Mouse (Mus musculus): ENCODE measurements around the gene Tmem245. TPM values are rescaled to one million over a fixed set of nuclear protein-coding genes. Genes with fewer than 3 reads are reported as not detected.
"Not testable (repeated sequence)": the region's sequence is repeated elsewhere in the genome, so short reads cannot be mapped to it uniquely, and the experiment has no call there.

Tmem245 gene
- polyA plus RNA-seq, 1 experiment from 2014 or later, result 6.8 TPM

GRCm38 (mm10) chr4:56892501-56893115 lies 54.6 kb downstream of the Tmem245 start:
- Histone ChIP-seq H3K9me3 (ENCODE audit: control insufficient read depth, low read length) (no peaks in the 10 kb centered on the region), H3K4me2 (no peak overlapping the region), H3K27me3 (ENCODE audit: control insufficient read depth, insufficient read depth, low read length) (no peaks in the 10 kb centered on the region), H3K4me1 (ENCODE audit: control insufficient read depth, insufficient read depth, low read length) (no peaks in the 10 kb centered on the region), H3K36me3 (ENCODE audit: control insufficient read depth, insufficient read depth, low read length) (peaks cover 2% of the 10 kb centered on the region; the same call in 1 of the 2 replicates), H3K27ac (ENCODE audit: low read depth, low read length) (no peak overlapping the region), H3K9ac (ENCODE audit: low read length) (no peak overlapping the region), H3K4me3 (ENCODE audit: low read depth, low read length) (no peak overlapping the region)
- WGBS, result 90% methylated on average over 6 of the region's 6 CpGs
- DNase-seq (ENCODE audit: low spot score, missing footprints) (no peak), ATAC-seq (ENCODE audit: low FRiP score) (no peak)

- H3K27ac ChIP-seq (ENCODE audit: low read depth, low read length), result no peak overlapping the region
- no peak overlapping the region for H3K4me3 ChIP-seq (ENCODE audit: low read depth, low read length)
- WGBS, result 94% methylated on average over 5 of the region's 5 CpGs
- H3K4me2 ChIP-seq, result no peak overlapping the region
- no peak overlapping the region for H3K9ac ChIP-seq (ENCODE audit: low read length)
- H3K27me3 ChIP-seq (ENCODE audit: control insufficient read depth, insufficient read depth, low read length), result no peaks in the 10 kb centered on the region
- peaks cover 8% of the 10 kb centered on the region for H3K36me3 ChIP-seq (ENCODE audit: control insufficient read depth, insufficient read depth, low read length)
- ATAC-seq (ENCODE audit: low FRiP score), result no peak
- H3K4me1 ChIP-seq (ENCODE audit: control insufficient read depth, insufficient read depth, low read length), result no peaks in the 10 kb centered on the region
- DNase-seq (ENCODE audit: low spot score, missing footprints), result peak; percentile 45
- H3K9me3 ChIP-seq (ENCODE audit: control insufficient read depth, low read length), result no peaks in the 10 kb centered on the region
Observed at GRCm38 (mm10) chr4:56888483-56888882, 58.8 kb downstream of the Tmem245 start.

GRCm38 (mm10) chr4:56886286-56886979 lies 60.8 kb downstream of the Tmem245 start:
- H3K27ac ChIP-seq (ENCODE audit: low read depth, low read length), result no peak overlapping the region
- no peak overlapping the region for H3K4me2 ChIP-seq
- DNase-seq (ENCODE audit: low spot score, missing footprints) (peak; percentile 2), ATAC-seq (ENCODE audit: low FRiP score) (no peak)
- H3K9ac ChIP-seq (ENCODE audit: low read length), result no peak overlapping the region
- H3K36me3 ChIP-seq (ENCODE audit: control insufficient read depth, insufficient read depth, low read length), result peaks cover 10% of the 10 kb centered on the region
- H3K9me3 ChIP-seq (ENCODE audit: control insufficient read depth, low read length), result no peaks in the 10 kb centered on the region
- no peaks in the 10 kb centered on the region for H3K4me1 ChIP-seq (ENCODE audit: control insufficient read depth, insufficient read depth, low read length)
- H3K27me3 ChIP-seq (ENCODE audit: control insufficient read depth, insufficient read depth, low read length), result no peaks in the 10 kb centered on the region
- WGBS, result 96% methylated on average over 6 of the region's 6 CpGs
- H3K4me3 ChIP-seq (ENCODE audit: low read depth, low read length), result no peak overlapping the region

GRCm38 (mm10) chr4:56880036-56880703 lies 67.1 kb downstream of the Tmem245 start:
- H3K9me3 ChIP-seq (ENCODE audit: control insufficient read depth, low read length), result no peaks in the 10 kb centered on the region
- 90% methylated on average over 11 of the region's 11 CpGs for WGBS
- peaks cover 5% of the 10 kb centered on the region; the same call in 1 of the 2 replicates for H3K36me3 ChIP-seq (ENCODE audit: control insufficient read depth, insufficient read depth, low read length)
- ATAC-seq (ENCODE audit: low FRiP score) (no peak), DNase-seq (ENCODE audit: low spot score, missing footprints) (peak; percentile 8)
- H3K4me2 ChIP-seq, result no peak overlapping the region
- H3K9ac ChIP-seq (ENCODE audit: low read length), result no peak overlapping the region
- H3K27ac ChIP-seq (ENCODE audit: low read depth, low read length), result no peak overlapping the region
- no peaks in the 10 kb centered on the region for H3K27me3 ChIP-seq (ENCODE audit: control insufficient read depth, insufficient read depth, low read length)
- no peaks in the 10 kb centered on the region for H3K4me1 ChIP-seq (ENCODE audit: control insufficient read depth, insufficient read depth, low read length)
- no peak overlapping the region for H3K4me3 ChIP-seq (ENCODE audit: low read depth, low read length)

- H3K27ac ChIP-seq (ENCODE audit: low read depth, low read length), result no peak overlapping the region
- DNase-seq (ENCODE audit: low spot score, missing footprints), result no peak
Observed at GRCm38 (mm10) chr4:56878971-56879370, 68.3 kb downstream of the Tmem245 start.

GRCm38 (mm10) chr4:56870541-56870940 lies 76.7 kb downstream of the Tmem245 start:
- not testable (repeated sequence) for H3K9me3 ChIP-seq (ENCODE audit: control insufficient read depth, low read length); H3K4me2 ChIP-seq; H3K9ac ChIP-seq (ENCODE audit: low read length); H3K36me3 ChIP-seq (ENCODE audit: control insufficient read depth, insufficient read depth, low read length); H3K27me3 ChIP-seq (ENCODE audit: control insufficient read depth, insufficient read depth, low read length); H3K27ac ChIP-seq (ENCODE audit: low read depth, low read length); ATAC-seq (ENCODE audit: low FRiP score); H3K4me3 ChIP-seq (ENCODE audit: low read depth, low read length); H3K4me1 ChIP-seq (ENCODE audit: control insufficient read depth, insufficient read depth, low read length)
- DNase-seq (ENCODE audit: low spot score, missing footprints), result peak; percentile 57
- 93% methylated on average over 11 of the region's 11 CpGs for WGBS

More at GRCm38 (mm10) chr4:56878971-56879370, 68.3 kb downstream of the Tmem245 start:
- no peak overlapping the region for H3K4me2 ChIP-seq
- H3K36me3 ChIP-seq (ENCODE audit: control insufficient read depth, insufficient read depth, low read length), result peaks cover 8% of the 10 kb centered on the region; the same call in 1 of the 2 replicates
- no peaks in the 10 kb centered on the region for H3K4me1 ChIP-seq (ENCODE audit: control insufficient read depth, insufficient read depth, low read length)
- H3K9ac ChIP-seq (ENCODE audit: low read length), result no peak overlapping the region
- no peak overlapping the region for H3K4me3 ChIP-seq (ENCODE audit: low read depth, low read length)
- WGBS, result 92% methylated on average over 7 of the region's 7 CpGs
- H3K9me3 ChIP-seq (ENCODE audit: control insufficient read depth, low read length), result no peaks in the 10 kb centered on the region
- ATAC-seq (ENCODE audit: low FRiP score), result no peak
- no peaks in the 10 kb centered on the region for H3K27me3 ChIP-seq (ENCODE audit: control insufficient read depth, insufficient read depth, low read length)

- no peaks in the 10 kb centered on the region for H3K9me3 ChIP-seq (ENCODE audit: control insufficient read depth, low read length)
- H3K4me1 ChIP-seq (ENCODE audit: control insufficient read depth, insufficient read depth, low read length), result peaks cover 11% of the 10 kb centered on the region
Observed at GRCm38 (mm10) chr4:56867761-56868160, 79.5 kb downstream of the Tmem245 start.

GRCm38 (mm10) chr4:56865971-56866370 lies 81.3 kb downstream of the Tmem245 start:
- no peaks in the 10 kb centered on the region for H3K9me3 ChIP-seq (ENCODE audit: control insufficient read depth, low read length)

More at GRCm38 (mm10) chr4:56867761-56868160, 79.5 kb downstream of the Tmem245 start:
- H3K4me3 ChIP-seq (ENCODE audit: low read depth, low read length), result no peak overlapping the region
- H3K9ac ChIP-seq (ENCODE audit: low read length), result no peak overlapping the region
- WGBS, result 80% methylated on average over 5 of the region's 5 CpGs
- DNase-seq (ENCODE audit: low spot score, missing footprints) (peak; percentile 54), ATAC-seq (ENCODE audit: low FRiP score) (no peak)
- no peak overlapping the region for H3K4me2 ChIP-seq
- no peaks in the 10 kb centered on the region for H3K27me3 ChIP-seq (ENCODE audit: control insufficient read depth, insufficient read depth, low read length)
- H3K36me3 ChIP-seq (ENCODE audit: control insufficient read depth, insufficient read depth, low read length), result peaks cover 2% of the 10 kb centered on the region; the same call in 1 of the 2 replicates
- H3K27ac ChIP-seq (ENCODE audit: low read depth, low read length), result no peak overlapping the region

More at GRCm38 (mm10) chr4:56865971-56866370, 81.3 kb downstream of the Tmem245 start:
- H3K27ac ChIP-seq (ENCODE audit: low read depth, low read length), result no peak overlapping the region
- H3K36me3 ChIP-seq (ENCODE audit: control insufficient read depth, insufficient read depth, low read length), result peaks cover under 1% of the 10 kb centered on the region; the same call in 1 of the 2 replicates
- no peak for ATAC-seq (ENCODE audit: low FRiP score)
- H3K9ac ChIP-seq (ENCODE audit: low read length), result no peak overlapping the region
- peak; percentile 85 for DNase-seq (ENCODE audit: low spot score, missing footprints)
- no peak overlapping the region for H3K4me2 ChIP-seq
- no peak overlapping the region for H3K4me3 ChIP-seq (ENCODE audit: low read depth, low read length)
- WGBS, result 55% methylated on average over 4 of the region's 4 CpGs
- H3K27me3 ChIP-seq (ENCODE audit: control insufficient read depth, insufficient read depth, low read length), result no peaks in the 10 kb centered on the region
- H3K4me1 ChIP-seq (ENCODE audit: control insufficient read depth, insufficient read depth, low read length), result peaks cover 11% of the 10 kb centered on the region

Data from midbrain, embryonic 11.5 days (tissue).